Mouse (Mus musculus): ENCODE data around the gene Cacng8. TPM values are rescaled to one million over a fixed set of nuclear protein-coding genes. Genes with fewer than 3 reads are reported as not detected.
A peak's percentile ranks its signal among the peaks of the same experiment; 100 is the strongest.

The Cacng8 gene
- 13.3 and 17.3 TPM in 2 replicates for polyA plus RNA-seq (2015; fragmentation: Nextera tagmentation; extraction: Ambion mirVana)

GRCm38 (mm10) chr7:3390413-3391080 is at the start of gene Cacng8:
Cacng8 (plus strand) TSS chr7:3390683.
- 0% methylated on average over 6 of the region's 7 CpGs for WGBS
- peaks cover 49% of the 10 kb centered on the region for H3K4me1 ChIP-seq (ENCODE audit: control insufficient read depth, insufficient read depth, low read length)
- H3K27ac ChIP-seq (ENCODE audit: low read length): peak within 1 kb of the TSS; percentile 75
- H3K4me2 ChIP-seq (ENCODE audit: low read length): peak within 1 kb of the TSS; percentile 64
- H3K9me3 ChIP-seq (replicated peaks; ENCODE audit: control insufficient read depth, low read length, poor library complexity, severe bottlenecking): no peaks in the 10 kb centered on the region
- H3K9ac ChIP-seq (ENCODE audit: low read depth, low read length): peak within 1 kb of the TSS; percentile 64
- peak within 1 kb of the TSS; percentile 53 for H3K4me3 ChIP-seq (ENCODE audit: low read depth, low read length)
- peaks cover 4% of the 10 kb centered on the region; the same call in 1 of the 2 replicates for H3K36me3 ChIP-seq (ENCODE audit: control insufficient read depth, insufficient read depth, low read length)
- ATAC-seq: peak; percentile 37
- no peaks in the 10 kb centered on the region for H3K27me3 ChIP-seq (ENCODE audit: control insufficient read depth, insufficient read depth, low read depth, low read length)

DNA sequence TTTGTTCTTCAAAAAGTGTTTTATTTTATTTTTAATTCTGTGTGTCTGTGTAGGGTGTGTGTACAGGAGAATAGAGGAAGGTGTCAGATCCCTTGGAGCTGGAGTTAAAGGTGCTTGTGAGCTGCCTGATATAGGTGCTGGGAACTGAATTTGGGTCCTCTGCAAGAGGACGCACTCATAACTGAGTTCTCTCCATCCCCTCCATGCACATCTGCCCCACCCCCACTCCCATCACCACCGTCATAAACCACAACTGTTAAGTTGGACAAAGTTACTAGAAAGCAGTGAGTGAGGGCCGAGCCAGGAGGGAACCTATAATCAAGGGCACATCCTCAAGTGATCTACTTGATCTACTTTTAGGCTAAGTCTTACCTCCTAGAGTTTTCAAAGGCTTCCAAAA is 46.6 kb upstream of the Cacng8 start:
- ATAC-seq: no peak
- Histone ChIP-seq H3K4me3 (ENCODE audit: low read depth, low read length) (no peak overlapping the region), H3K27me3 (ENCODE audit: control insufficient read depth, insufficient read depth, low read depth, low read length) (no peaks in the 10 kb centered on the region), H3K9me3 (replicated peaks; ENCODE audit: control insufficient read depth, low read length, poor library complexity, severe bottlenecking) (no peaks in the 10 kb centered on the region), H3K4me1 (ENCODE audit: control insufficient read depth, insufficient read depth, low read length) (no peaks in the 10 kb centered on the region), H3K4me2 (ENCODE audit: low read length) (no peak overlapping the region), H3K36me3 (ENCODE audit: control insufficient read depth, insufficient read depth, low read length) (peaks cover 19% of the 10 kb centered on the region), H3K9ac (ENCODE audit: low read depth, low read length) (no peak overlapping the region), H3K27ac (ENCODE audit: low read length) (no peak overlapping the region)
- 95% methylated on average over 3 of the region's 3 CpGs for whole genome bisulfite sequencing

GRCm38 (mm10) chr7:3345301-3345700 is 45.2 kb upstream of the Cacng8 start:
- Histone ChIP-seq H3K36me3 (ENCODE audit: control insufficient read depth, insufficient read depth, low read length) (peaks cover 19% of the 10 kb centered on the region), H3K27ac (ENCODE audit: low read length) (no peak overlapping the region), H3K4me2 (ENCODE audit: low read length) (no peak overlapping the region), H3K4me3 (ENCODE audit: low read depth, low read length) (no peak overlapping the region), H3K9me3 (replicated peaks; ENCODE audit: control insufficient read depth, low read length, poor library complexity, severe bottlenecking) (no peaks in the 10 kb centered on the region), H3K9ac (ENCODE audit: low read depth, low read length) (no peak overlapping the region), H3K4me1 (ENCODE audit: control insufficient read depth, insufficient read depth, low read length) (no peaks in the 10 kb centered on the region), H3K27me3 (ENCODE audit: control insufficient read depth, insufficient read depth, low read depth, low read length) (no peaks in the 10 kb centered on the region)
- no peak for ATAC-seq
- WGBS: 93% methylated on average over 3 of the region's 3 CpGs

GRCm38 (mm10) chr7:3347366-3348287 is 42.9 kb upstream of the Cacng8 start:
- Histone ChIP-seq H3K4me2 (ENCODE audit: low read length) (no peak overlapping the region), H3K27ac (ENCODE audit: low read length) (no peak overlapping the region; the same call in 1 of the 2 replicates), H3K4me1 (ENCODE audit: control insufficient read depth, insufficient read depth, low read length) (no peaks in the 10 kb centered on the region), H3K4me3 (ENCODE audit: low read depth, low read length) (no peak overlapping the region), H3K27me3 (ENCODE audit: control insufficient read depth, insufficient read depth, low read depth, low read length) (no peaks in the 10 kb centered on the region), H3K9ac (ENCODE audit: low read depth, low read length) (no peak overlapping the region), H3K36me3 (ENCODE audit: control insufficient read depth, insufficient read depth, low read length) (peaks cover 15% of the 10 kb centered on the region), H3K9me3 (replicated peaks; ENCODE audit: control insufficient read depth, low read length, poor library complexity, severe bottlenecking) (no peaks in the 10 kb centered on the region)
- 23% methylated on average over 20 of the region's 20 CpGs for WGBS
- no peak for ATAC-seq

DNA sequence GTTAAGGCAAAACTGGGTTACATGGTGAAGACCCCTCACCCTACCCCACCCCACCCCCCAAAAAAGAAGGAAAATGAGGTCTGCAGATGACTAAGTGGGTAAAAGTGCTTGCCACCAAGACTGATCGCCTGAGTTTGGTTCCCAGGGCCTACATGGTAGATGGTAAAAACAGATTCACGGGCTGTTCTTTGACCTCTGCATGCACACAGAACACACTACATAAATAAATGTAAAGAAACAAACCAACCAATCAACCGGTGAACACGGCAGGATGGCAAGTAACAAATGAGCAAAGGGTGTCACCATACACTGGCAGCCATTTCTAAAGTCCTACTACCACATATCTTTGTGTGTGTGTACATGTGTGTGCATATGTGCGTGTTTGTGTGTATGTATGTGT is 42.2 kb upstream of the Cacng8 start:
- no peak overlapping the region for H3K4me3 ChIP-seq (ENCODE audit: low read depth, low read length)
- no peaks in the 10 kb centered on the region for H3K9me3 ChIP-seq (replicated peaks; ENCODE audit: control insufficient read depth, low read length, poor library complexity, severe bottlenecking)
- no peaks in the 10 kb centered on the region for H3K27me3 ChIP-seq (ENCODE audit: control insufficient read depth, insufficient read depth, low read depth, low read length)
- 52% methylated on average over 5 of the region's 5 CpGs for WGBS
- H3K4me2 ChIP-seq (ENCODE audit: low read length): no peak overlapping the region
- no peak for ATAC-seq
- no peak overlapping the region for H3K27ac ChIP-seq (ENCODE audit: low read length)
- H3K36me3 ChIP-seq (ENCODE audit: control insufficient read depth, insufficient read depth, low read length): peaks cover 15% of the 10 kb centered on the region
- H3K9ac ChIP-seq (ENCODE audit: low read depth, low read length): no peak overlapping the region
- no peaks in the 10 kb centered on the region for H3K4me1 ChIP-seq (ENCODE audit: control insufficient read depth, insufficient read depth, low read length)

DNA sequence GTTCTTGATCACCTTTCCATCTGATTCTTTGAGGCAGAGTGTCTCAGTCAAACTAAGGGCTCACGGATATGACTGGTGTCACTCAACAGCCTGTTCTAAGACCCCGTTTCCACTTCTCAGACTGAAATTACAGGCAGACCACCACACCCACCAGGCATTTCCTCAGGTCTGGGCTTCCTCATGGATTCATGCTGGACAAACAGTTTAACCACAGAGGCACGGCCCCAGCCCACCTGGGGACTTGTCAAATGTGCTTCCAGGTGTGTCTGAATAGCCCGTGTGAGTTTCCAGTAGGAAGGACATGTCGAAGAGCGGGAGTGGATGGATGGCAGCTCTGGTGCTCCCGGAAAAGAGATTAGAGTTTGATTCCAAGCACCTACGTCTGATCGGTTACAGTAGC is 40.7 kb upstream of the Cacng8 start:
- no peak overlapping the region for H3K27ac ChIP-seq (ENCODE audit: low read length)
- 94% methylated on average over 9 of the region's 9 CpGs for WGBS

GRCm38 (mm10) chr7:3351536-3351935 is 38.9 kb upstream of the Cacng8 start:
- Histone ChIP-seq H3K9ac (ENCODE audit: low read depth, low read length) (no peak overlapping the region), H3K9me3 (replicated peaks; ENCODE audit: control insufficient read depth, low read length, poor library complexity, severe bottlenecking) (no peaks in the 10 kb centered on the region), H3K4me2 (ENCODE audit: low read length) (no peak overlapping the region), H3K4me1 (ENCODE audit: control insufficient read depth, insufficient read depth, low read length) (no peaks in the 10 kb centered on the region), H3K36me3 (ENCODE audit: control insufficient read depth, insufficient read depth, low read length) (peaks cover 10% of the 10 kb centered on the region), H3K4me3 (ENCODE audit: low read depth, low read length) (no peak overlapping the region), H3K27me3 (ENCODE audit: control insufficient read depth, insufficient read depth, low read depth, low read length) (no peaks in the 10 kb centered on the region), H3K27ac (ENCODE audit: low read length) (no peak overlapping the region)
- WGBS: 91% methylated on average over 1 of the region's 1 CpGs
- no peak for ATAC-seq

More for the DNA sequence above, 40.7 kb upstream of the Cacng8 start:
- ATAC-seq: no peak
- H3K36me3 ChIP-seq (ENCODE audit: control insufficient read depth, insufficient read depth, low read length): peaks cover 15% of the 10 kb centered on the region
- H3K9ac ChIP-seq (ENCODE audit: low read depth, low read length): no peak overlapping the region
- no peaks in the 10 kb centered on the region for H3K9me3 ChIP-seq (replicated peaks; ENCODE audit: control insufficient read depth, low read length, poor library complexity, severe bottlenecking)
- H3K27me3 ChIP-seq (ENCODE audit: control insufficient read depth, insufficient read depth, low read depth, low read length): no peaks in the 10 kb centered on the region
- H3K4me1 ChIP-seq (ENCODE audit: control insufficient read depth, insufficient read depth, low read length): no peaks in the 10 kb centered on the region
- no peak overlapping the region for H3K4me2 ChIP-seq (ENCODE audit: low read length)
- H3K4me3 ChIP-seq (ENCODE audit: low read depth, low read length): no peak overlapping the region

DNA sequence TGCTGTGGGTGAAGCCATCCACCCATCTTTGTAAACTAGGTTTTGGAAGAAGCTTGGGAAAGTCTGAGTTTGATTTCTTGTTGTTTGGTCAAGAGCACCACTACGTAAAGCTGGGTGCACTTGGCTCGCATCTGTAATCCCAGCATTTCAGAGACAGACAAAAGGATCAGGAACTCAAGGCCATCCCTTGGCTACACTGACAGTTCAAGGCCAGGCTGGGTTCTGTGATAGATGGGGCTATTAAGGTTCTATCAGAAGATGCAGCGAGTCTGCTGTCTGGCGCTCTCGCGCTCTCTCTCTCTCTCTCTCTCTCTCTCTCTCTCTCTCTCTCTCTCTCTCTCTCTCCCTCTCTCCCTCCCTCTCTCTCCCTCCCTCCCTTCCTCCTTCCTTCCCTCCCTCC is 35.6 kb upstream of the Cacng8 start:
- WGBS: 89% methylated on average over 6 of the region's 6 CpGs
- Histone ChIP-seq H3K27ac (ENCODE audit: low read length) (no peak overlapping the region), H3K4me1 (ENCODE audit: control insufficient read depth, insufficient read depth, low read length) (no peaks in the 10 kb centered on the region), H3K4me2 (ENCODE audit: low read length) (no peak overlapping the region), H3K9me3 (replicated peaks; ENCODE audit: control insufficient read depth, low read length, poor library complexity, severe bottlenecking) (no peaks in the 10 kb centered on the region), H3K36me3 (ENCODE audit: control insufficient read depth, insufficient read depth, low read length) (peaks cover 15% of the 10 kb centered on the region), H3K4me3 (ENCODE audit: low read depth, low read length) (no peak overlapping the region), H3K27me3 (ENCODE audit: control insufficient read depth, insufficient read depth, low read depth, low read length) (no peaks in the 10 kb centered on the region), H3K9ac (ENCODE audit: low read depth, low read length) (no peak overlapping the region)
- no peak for ATAC-seq

DNA sequence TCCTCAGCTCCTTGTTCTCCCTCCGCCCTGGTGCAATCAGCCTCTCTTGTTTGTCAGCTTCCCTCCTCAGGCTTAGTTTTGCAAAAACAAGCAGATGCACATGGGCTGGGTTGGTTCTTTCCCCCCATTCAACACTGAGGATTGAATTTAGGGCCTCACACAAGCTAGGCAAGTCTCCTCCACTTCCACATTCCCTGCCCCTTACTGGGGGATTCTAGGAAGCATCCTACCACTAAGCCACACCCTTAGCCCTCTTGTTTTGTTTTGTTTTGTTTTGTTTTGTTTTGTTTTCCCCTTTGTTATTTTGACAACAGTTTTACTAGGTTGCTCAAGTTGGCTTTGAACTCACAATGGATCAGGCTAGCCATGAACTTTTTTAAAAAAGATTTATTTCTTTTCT is 29.8 kb upstream of the Cacng8 start:
- WGBS: 75% methylated on average over 1 of the region's 1 CpGs
- ATAC-seq: no peak

More for the DNA sequence above, 29.8 kb upstream of the Cacng8 start:
- Histone ChIP-seq H3K4me1 (ENCODE audit: control insufficient read depth, insufficient read depth, low read length) (no peaks in the 10 kb centered on the region), H3K4me2 (ENCODE audit: low read length) (no peak overlapping the region), H3K36me3 (ENCODE audit: control insufficient read depth, insufficient read depth, low read length) (peaks cover 14% of the 10 kb centered on the region), H3K9ac (ENCODE audit: low read depth, low read length) (no peak overlapping the region), H3K27me3 (ENCODE audit: control insufficient read depth, insufficient read depth, low read depth, low read length) (no peaks in the 10 kb centered on the region), H3K27ac (ENCODE audit: low read length) (no peak overlapping the region), H3K4me3 (ENCODE audit: low read depth, low read length) (no peak overlapping the region), H3K9me3 (replicated peaks; ENCODE audit: control insufficient read depth, low read length, poor library complexity, severe bottlenecking) (no peaks in the 10 kb centered on the region)

Data from midbrain, embryonic 16.5 days (tissue).